Mouse (Mus musculus) bone marrow, adult 2 months (tissue): Measurements from ENCODE around the gene Dnah7a.
"Not testable (repeated sequence)": the region's sequence is repeated elsewhere in the genome, so short reads cannot be mapped to it uniquely, and the experiment has no call there.

Experiments used
- CTCF ChIP-seq: fragments of 200-500 bp; IDR thresholded peaks from 2 replicates; pipeline ENCODE4 v1.5.1; 2011; ENCODE audit warnings: low read length, control low read depth; ENCODE audit not compliant: control insufficient read depth, insufficient read depth
- POLR2A ChIP-seq: fragments of 200-500 bp; IDR thresholded peaks from 2 replicates; pipeline ENCODE4 v1.6.1; 2011; ENCODE audit warnings: low read depth, mild to moderate bottlenecking, control low read depth, low read length, borderline replicate concordance; ENCODE audit not compliant: control insufficient read depth

- TF ChIP-seq CTCF, POLR2A: not testable (repeated sequence)
Observed at GRCm38 (mm10) chr1:53581326-53581725, 125.3 kb downstream of the Dnah7a start.
